Mouse (Mus musculus) thymus, adult 2 months (tissue): ENCODE results near the gene B3galt4.

ENCODE experiments used
- CTCF ChIP-seq: fragments of 200-500 bp; IDR thresholded peaks from 2 replicates; pipeline ENCODE4 v1.5.1; 2012; ENCODE audit warnings: mild to moderate bottlenecking, control low read depth, low read length, moderate library complexity, borderline replicate concordance; ENCODE audit not compliant: control insufficient read depth, poor library complexity, insufficient read depth; ENCODE audit errors: extremely low read depth
- POLR2A ChIP-seq: fragments of 200-500 bp; IDR thresholded peaks from 2 replicates; pipeline ENCODE4 v1.6.1; 2012; ENCODE audit warnings: mild to moderate bottlenecking, low read length, control low read depth, moderate library complexity; ENCODE audit not compliant: control insufficient read depth, poor library complexity, insufficient read depth; ENCODE audit errors: extremely low read depth

- no peak for TF ChIP-seq CTCF
- no peak for TF ChIP-seq POLR2A
These were observed 11.6 kb upstream of the B3galt4 start for GRCm38 (mm10) chr17:33962876-33963275.
